ENCODE assay signal across 13 mouse cellular contexts in the genomic region with DNA sequence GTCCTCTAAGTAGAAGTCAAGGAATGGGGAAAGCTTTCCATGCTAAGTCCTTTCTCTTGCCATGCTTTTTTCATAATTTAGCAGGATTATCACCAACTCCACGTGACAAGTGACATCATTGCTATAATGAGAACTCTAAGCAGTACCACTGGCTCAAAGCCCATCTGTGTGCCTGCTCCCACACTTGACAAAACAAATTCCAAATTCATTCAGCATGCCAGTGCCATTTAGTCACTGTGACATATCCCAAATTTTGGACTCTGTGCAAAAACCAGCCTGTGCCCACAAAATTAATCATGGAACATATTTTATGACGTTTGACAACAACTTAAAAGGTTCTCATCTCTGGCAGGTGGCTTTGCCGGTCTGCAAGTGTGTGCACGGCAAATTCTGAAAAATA. TPM values are rescaled to one million over a fixed set of nuclear protein-coding genes. Genes with fewer than 3 reads are reported as not detected.
A peak's percentile ranks its signal among the peaks of the same experiment; 100 is the strongest.
DNase-seq lines count a peak whose midpoint lies in the region; ATAC-seq and TF ChIP-seq lines count a peak whose summit lies in the region.
"Had no signal": no experiment of that assay in that cellular context is flagged by ENCODE, and none has a peak within 500 bp of the region (broad histone marks: within the 10 kb centered on the region; RNA-seq: fewer than 3 reads in every experiment).

No protein-coding gene starts in this region.

- H3K4me1 ChIP-seq in embryonic facial prominence, embryonic 14.5 days (ENCODE audit: control insufficient read depth, insufficient read depth, low read length): no peaks in the 10 kb centered on the region
- H3K4me1 ChIP-seq in embryonic facial prominence, embryonic 10.5 days: no peaks in the 10 kb centered on the region
- H3K4me1 ChIP-seq in midbrain, embryonic 15.5 days: no peaks in the 10 kb centered on the region
- no peaks in the 10 kb centered on the region for H3K4me1 ChIP-seq in kidney, adult 2 months (ENCODE audit: control insufficient read depth, insufficient read depth, low read length)

- no peak for ATAC-seq in embryonic facial prominence, embryonic 14.5 days (ENCODE audit: low read depth)
- ATAC-seq in midbrain, embryonic 15.5 days (replicated peaks): no peak
- ATAC-seq: inflammation-experienced regulatory T-cells, adult 6 months had no signal

- H3K27ac ChIP-seq in embryonic facial prominence, embryonic 14.5 days (replicated peaks; ENCODE audit: low read depth, low read length): no peak overlapping the region
- H3K27ac ChIP-seq in embryonic facial prominence, embryonic 10.5 days (replicated peaks): no peak overlapping the region
- no peak overlapping the region for H3K27ac ChIP-seq in midbrain, embryonic 15.5 days
- H3K27ac ChIP-seq in kidney, adult 2 months (ENCODE audit: insufficient read depth, low read depth, low read length): no peak overlapping the region

- H3K4me3 ChIP-seq in embryonic facial prominence, embryonic 14.5 days (ENCODE audit: low read depth, low read length): no peak overlapping the region
- H3K4me3 ChIP-seq in embryonic facial prominence, embryonic 10.5 days: no peak overlapping the region
- no peak overlapping the region for H3K4me3 ChIP-seq in midbrain, embryonic 15.5 days
- no peak overlapping the region for H3K4me3 ChIP-seq in kidney, adult 2 months (ENCODE audit: insufficient read depth, low read depth, low read length)

- TF ChIP-seq CTCF in kidney, adult 2 months (conservative IDR thresholded peaks at IDR 0.05; ENCODE audit: insufficient read depth, insufficient read length, low read depth, low read length): no peak

- H3K9me3 ChIP-seq in embryonic facial prominence, embryonic 14.5 days (ENCODE audit: control insufficient read depth, low read length): 0 out of 2 replicates have a peak, but pooled peaks cover 5% of the 10 kb centered on the region
- H3K9me3 ChIP-seq in embryonic facial prominence, embryonic 10.5 days: no peaks in the 10 kb centered on the region
- no peaks in the 10 kb centered on the region for H3K9me3 ChIP-seq in midbrain, embryonic 15.5 days

- H3K4me2 ChIP-seq in embryonic facial prominence, embryonic 14.5 days (ENCODE audit: low read depth, low read length): no peak overlapping the region
- H3K4me2 ChIP-seq in midbrain, embryonic 15.5 days: no peak overlapping the region

- WGBS in embryonic facial prominence, embryonic 14.5 days: 73% methylated on average over 4 of the region's 4 CpGs
- 79% methylated on average over 4 of the region's 4 CpGs for WGBS in embryonic facial prominence, embryonic 10.5 days
- WGBS in midbrain, embryonic 15.5 days: 79% methylated on average over 4 of the region's 4 CpGs
- WGBS in kidney, adult 2 months: 77% methylated on average over 4 of the region's 4 CpGs

- H3K9ac ChIP-seq in embryonic facial prominence, embryonic 14.5 days (ENCODE audit: low read depth, low read length): no peak overlapping the region
- no peak overlapping the region for H3K9ac ChIP-seq in midbrain, embryonic 15.5 days

- TF ChIP-seq POLR2A in kidney, adult 2 months (IDR thresholded peaks at IDR 0.05; ENCODE audit: low read depth, low read length): no peak

- no peaks in the 10 kb centered on the region for H3K27me3 ChIP-seq in embryonic facial prominence, embryonic 14.5 days (replicated peaks; ENCODE audit: control insufficient read depth, insufficient read depth, low read length)
- H3K27me3 ChIP-seq in embryonic facial prominence, embryonic 10.5 days (replicated peaks; ENCODE audit: low read depth, poor library complexity, severe bottlenecking): no peaks in the 10 kb centered on the region
- H3K27me3 ChIP-seq in midbrain, embryonic 15.5 days (replicated peaks): no peaks in the 10 kb centered on the region
- no peaks in the 10 kb centered on the region for H3K27me3 ChIP-seq in kidney, adult 2 months (replicated peaks; ENCODE audit: control insufficient read depth, insufficient read depth, low read length)

- DNase-seq in embryonic facial prominence, embryonic 14.5 days (ENCODE audit: low spot score): peak; percentile 17
- no peak for DNase-seq in embryonic facial prominence, embryonic 10.5 days (ENCODE audit: low spot score)
- DNase-seq in layer of hippocampus, adult 18-20 months (ENCODE audit: low spot score in 2 of 2): peak; percentile 39 to 85
- no peak for DNase-seq in layer of hippocampus, postnatal 25 days (ENCODE audit: extremely low spot score in 1 of 2, low spot score in 1 of 2)
- peak; percentile 52 for DNase-seq in cerebellum, adult 8-10 months
- DNase-seq in layer of hippocampus, postnatal 36 days: peak; percentile 23 to 27
- no peak for DNase-seq in kidney, adult 2 months
- DNase-seq: kidney, postnatal 4 days; lung, postnatal 10 days; midbrain, embryonic 14.5 days; right cerebral cortex, postnatal 14 days had no signal

- no peaks in the 10 kb centered on the region for H3K36me3 ChIP-seq in embryonic facial prominence, embryonic 14.5 days (ENCODE audit: control insufficient read depth, insufficient read depth, low read length)
- H3K36me3 ChIP-seq in embryonic facial prominence, embryonic 10.5 days (replicated peaks): no peaks in the 10 kb centered on the region
- no peaks in the 10 kb centered on the region for H3K36me3 ChIP-seq in midbrain, embryonic 15.5 days (replicated peaks)
- no peaks in the 10 kb centered on the region for H3K36me3 ChIP-seq in kidney, adult 2 months (ENCODE audit: control insufficient read depth, insufficient read depth, low read length)

RNA-seq across cellular contexts. Expression of gene Lin7c, which starts 6.5 kb away (rescaled TPM):
- polyA plus RNA-seq in embryonic facial prominence, embryonic 14.5 days (2014; fragmentation: Nextera tagmentation; extraction: Ambion mirVana): 61.9 and 62.6 TPM in 2 replicates
- polyA plus RNA-seq in embryonic facial prominence, embryonic 10.5 days (2016; fragmentation: Nextera tagmentation; extraction: Ambion mirVana): 77.9 and 79.9 TPM in 2 replicates
- total RNA-seq in layer of hippocampus, adult 18-20 months (2021): 100 to 1,000 TPM; 115 to 121 TPM
- 100 to 1,000 TPM; 110 to 111 TPM for total RNA-seq in layer of hippocampus, postnatal 25 days (2021)
- total RNA-seq in layer of hippocampus, postnatal 36 days (2021): 100 to 1,000 TPM; 117 to 125 TPM
- polyA plus RNA-seq in midbrain, embryonic 15.5 days (2015; fragmentation: Nextera tagmentation; extraction: Ambion mirVana): 193 and 210 TPM in 2 replicates
- 8.3 and 13.2 TPM in 2 replicates for polyA plus RNA-seq in kidney, adult 2 months (2012; rRNA removed)

RNA-seq across cellular contexts. Expression of gene Lgr4, which starts 33.3 kb away (rescaled TPM):
- 24.6 and 25.0 TPM in 2 replicates for polyA plus RNA-seq in embryonic facial prominence, embryonic 14.5 days (2014; fragmentation: Nextera tagmentation; extraction: Ambion mirVana)
- 14.1 and 14.6 TPM in 2 replicates for polyA plus RNA-seq in embryonic facial prominence, embryonic 10.5 days (2016; fragmentation: Nextera tagmentation; extraction: Ambion mirVana)
- 10 to 100 TPM; 27.9 to 31.8 TPM for total RNA-seq in layer of hippocampus, adult 18-20 months (2021)
- 10 to 100 TPM; 27.7 to 33.5 TPM for total RNA-seq in layer of hippocampus, postnatal 25 days (2021)
- total RNA-seq in layer of hippocampus, postnatal 36 days (2021): 10 to 100 TPM; 32.7 to 34.3 TPM
- polyA plus RNA-seq in midbrain, embryonic 15.5 days (2015; fragmentation: Nextera tagmentation; extraction: Ambion mirVana): 7.6 and 8.1 TPM in 2 replicates
- 106 and 131 TPM in 2 replicates for polyA plus RNA-seq in kidney, adult 2 months (2012; rRNA removed)

Comparison
In these comparisons a context has a peak if more than half of its experiments do, and no peak if none do; other contexts are left out.
1. DNase-seq: peak in embryonic facial prominence, embryonic 14.5 days (single experiment), layer of hippocampus, adult 18-20 months (2 of 2), cerebellum, adult 8-10 months (single experiment) and layer of hippocampus, postnatal 36 days (2 of 2); none in embryonic facial prominence, embryonic 10.5 days (single experiment), layer of hippocampus, postnatal 25 days (0 of 2) and kidney, adult 2 months (single experiment).